Mouse (Mus musculus) forebrain, postnatal 0 days (tissue): Measurements from ENCODE around the gene Dgki. TPM values are rescaled to one million over a fixed set of nuclear protein-coding genes. Genes with fewer than 3 reads are reported as not detected.

Experiments
- ATAC-seq: fragments of 200-750 bp; cut with Nextera tagmentation; 2 replicates; pipeline ENCODE4 v1.8.0; 2017; ENCODE audit warnings: mild to moderate bottlenecking, moderate library complexity
- DNase-seq: peaks from one replicate; pipeline ENCODE4 v3.0.0-alpha.2; 2015
- H3K27ac ChIP-seq: fragments of 300-500 bp; sonication (generic); 2 replicates; pipeline ENCODE4 v1.5.1; 2014; ENCODE audit warnings: low read depth, mild to moderate bottlenecking, antibody characterized with exemption, low read length, moderate library complexity, mixed read lengths
- H3K27me3 ChIP-seq: fragments of 300-500 bp; sonication (generic); 2 replicates; pipeline ENCODE4 v1.6.1; 2014; ENCODE audit warnings: mild to moderate bottlenecking, low read length, mixed read lengths; ENCODE audit not compliant: insufficient read depth
- H3K36me3 ChIP-seq: fragments of 300-500 bp; sonication (generic); 2 replicates; pipeline ENCODE4 v1.6.1; 2014; ENCODE audit warnings: mild to moderate bottlenecking, moderate library complexity; ENCODE audit not compliant: insufficient read depth
- H3K4me1 ChIP-seq: fragments of 300-500 bp; sonication (generic); 2 replicates; pipeline ENCODE4 v1.6.1; 2014; ENCODE audit warnings: antibody characterized with exemption; ENCODE audit not compliant: insufficient read depth
- H3K4me2 ChIP-seq: fragments of 300-500 bp; sonication (generic); 2 replicates; pipeline ENCODE4 v1.6.1; 2014; ENCODE audit warnings: low read depth, mild to moderate bottlenecking, moderate library complexity
- H3K4me3 ChIP-seq: fragments of 300-500 bp; sonication (generic); 2 replicates; pipeline ENCODE4 v1.5.1; 2014; ENCODE audit warnings: low read depth, low read length, mixed read lengths
- H3K9ac ChIP-seq: fragments of 300-500 bp; sonication (generic); 2 replicates; pipeline ENCODE4 v1.6.1; 2014; ENCODE audit warnings: mild to moderate bottlenecking
- H3K9me3 ChIP-seq: fragments of 300-500 bp; sonication (generic); 2 replicates; pipeline ENCODE4 v1.6.1; 2016; ENCODE audit warnings: low read length
- CTCF ChIP-seq: sonication (generic); IDR thresholded peaks from 2 replicates; pipeline ENCODE4 v1.5.1; 2016; ENCODE audit warnings: antibody characterized with exemption, control low read depth, low read depth
- WGBS: fragments of 180-500 bp; shearing (Covaris S2); extraction: QIAGEN DNeasy Blood & Tissue Kit; methylation state at CpG from one replicate; pipeline ENCODE4 v1.1.7; 2014; 5-methylcytosine and 5-hydroxymethylcytosine counted together
- polyA plus RNA-seq: library from polyadenylated mRNA; unstranded; fragments of >200 nt; fragmentation: Nextera tagmentation; extraction: Ambion mirVana; gene quantifications from 2 replicates; pipeline ENCODE4 v1.2.1, GENCODE M21; 2015
- total RNA-seq: library from RNA; depleted of rRNA; stranded (reverse); fragments of >200 nt; gene quantifications from 2 replicates; pipeline ENCODE4 v1.2.3, GENCODE M21; 2014

The Dgki gene
- total and polyA plus RNA-seq, 2 experiments from 2014 or later: 5.5 to 34.0 TPM

GRCm38 (mm10) chr6:37297744-37298482, 2.1 kb downstream of the Dgki start:
- Histone ChIP-seq H3K27me3 (no peaks in the 10 kb centered on the region), H3K4me3 (peak overlapping the region; percentile 80), H3K27ac (no peak overlapping the region), H3K9ac (peak overlapping the region; percentile 83; the same call in 1 of the 2 replicates), H3K4me2 (peak overlapping the region; percentile 69), H3K4me1 (peaks cover 17% of the 10 kb centered on the region), H3K36me3 (no peaks in the 10 kb centered on the region; the same call in 1 of the 2 replicates), H3K9me3 (no peaks in the 10 kb centered on the region)
- DNase-seq (no peak), ATAC-seq (no peak)
- TF ChIP-seq CTCF: no peak
- 34% methylated on average over 8 of the region's 8 CpGs for WGBS

GRCm38 (mm10) chr6:37292068-37292467, 7.9 kb downstream of the Dgki start:
- Histone ChIP-seq H3K4me1 (peaks cover 1% of the 10 kb centered on the region; the same call in 1 of the 2 replicates), H3K9me3 (no peaks in the 10 kb centered on the region), H3K27me3 (no peaks in the 10 kb centered on the region), H3K27ac (no peak overlapping the region), H3K4me3 (no peak overlapping the region), H3K4me2 (no peak overlapping the region), H3K9ac (no peak overlapping the region), H3K36me3 (no peaks in the 10 kb centered on the region)
- TF ChIP-seq CTCF: no peak
- no peak for ATAC-seq
- DNase-seq: no peak
- 71% methylated on average over 2 of the region's 2 CpGs for WGBS

GRCm38 (mm10) chr6:37291171-37291570, 8.8 kb downstream of the Dgki start:
- H3K36me3 ChIP-seq: no peaks in the 10 kb centered on the region
- ATAC-seq (no peak), DNase-seq (no peak)
- H3K27me3 ChIP-seq: no peaks in the 10 kb centered on the region
- TF ChIP-seq CTCF: no peak
- H3K4me2 ChIP-seq: no peak overlapping the region
- H3K4me3 ChIP-seq: no peak overlapping the region
- no peak overlapping the region for H3K27ac ChIP-seq
- H3K9ac ChIP-seq: no peak overlapping the region
- 100% methylated on average over 1 of the region's 1 CpGs for WGBS
- no peaks in the 10 kb centered on the region for H3K9me3 ChIP-seq
- no peaks in the 10 kb centered on the region for H3K4me1 ChIP-seq

DNA sequence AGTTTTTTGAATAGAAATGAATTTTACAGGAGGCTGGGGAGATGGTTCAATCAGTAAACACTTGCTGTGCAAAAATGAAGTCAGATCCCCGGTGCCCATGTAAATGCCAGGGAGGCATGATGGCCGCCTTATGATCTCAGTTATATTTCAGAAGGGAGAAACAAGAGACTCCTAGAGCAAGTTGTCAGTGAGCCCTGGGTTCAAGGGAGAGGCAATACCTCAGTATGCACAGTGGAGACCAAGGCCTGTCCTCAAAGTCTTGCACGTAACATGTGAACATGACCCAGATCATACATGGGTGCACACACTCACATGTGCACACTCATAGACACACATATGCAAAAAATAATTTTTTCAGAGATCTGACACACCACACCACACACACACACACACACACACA, 9.3 kb downstream of the Dgki start:
- H3K9me3 ChIP-seq: no peaks in the 10 kb centered on the region
- H3K27me3 ChIP-seq: no peaks in the 10 kb centered on the region
- no peaks in the 10 kb centered on the region; the same call in 1 of the 2 replicates for H3K36me3 ChIP-seq
- no peak overlapping the region for H3K27ac ChIP-seq
- H3K9ac ChIP-seq: no peak overlapping the region
- no peak overlapping the region for H3K4me2 ChIP-seq
- TF ChIP-seq CTCF: no peak
- H3K4me3 ChIP-seq: no peak overlapping the region
- no peaks in the 10 kb centered on the region for H3K4me1 ChIP-seq
- ATAC-seq: no peak
- WGBS: 92% methylated on average over 3 of the region's 3 CpGs
- DNase-seq: no peak

- H3K9ac ChIP-seq: no peak overlapping the region
- no peak for ATAC-seq
- no peak overlapping the region for H3K27ac ChIP-seq
- WGBS: 94% methylated on average over 4 of the region's 4 CpGs
- no peak for DNase-seq
- no peaks in the 10 kb centered on the region for H3K9me3 ChIP-seq
- no peak overlapping the region for H3K4me2 ChIP-seq
- no peaks in the 10 kb centered on the region for H3K27me3 ChIP-seq
- no peak for TF ChIP-seq CTCF
- no peak overlapping the region for H3K4me3 ChIP-seq
- H3K4me1 ChIP-seq: no peaks in the 10 kb centered on the region
- H3K36me3 ChIP-seq: no peaks in the 10 kb centered on the region; the same call in 1 of the 2 replicates
Observed at GRCm38 (mm10) chr6:37286134-37286533, 13.8 kb downstream of the Dgki start.

- H3K27me3 ChIP-seq: no peaks in the 10 kb centered on the region
- H3K9me3 ChIP-seq: no peaks in the 10 kb centered on the region
- ATAC-seq (no peak), DNase-seq (no peak)
- H3K9ac ChIP-seq: no peak overlapping the region
- TF ChIP-seq CTCF: no peak
- WGBS: 95% methylated on average over 9 of the region's 9 CpGs
- H3K4me1 ChIP-seq: no peaks in the 10 kb centered on the region
- no peak overlapping the region for H3K4me3 ChIP-seq
- H3K36me3 ChIP-seq: no peaks in the 10 kb centered on the region; the same call in 1 of the 2 replicates
- no peak overlapping the region for H3K4me2 ChIP-seq
- no peak overlapping the region for H3K27ac ChIP-seq
Observed at GRCm38 (mm10) chr6:37284879-37285278, 15.1 kb downstream of the Dgki start.

- H3K9me3 ChIP-seq: no peaks in the 10 kb centered on the region
- no peak overlapping the region for H3K4me3 ChIP-seq
- H3K36me3 ChIP-seq: no peaks in the 10 kb centered on the region; the same call in 1 of the 2 replicates
- no peak overlapping the region for H3K9ac ChIP-seq
- no peak for TF ChIP-seq CTCF
- no peaks in the 10 kb centered on the region for H3K4me1 ChIP-seq
- ATAC-seq (no peak), DNase-seq (no peak)
- H3K27me3 ChIP-seq: no peaks in the 10 kb centered on the region
- no peak overlapping the region for H3K4me2 ChIP-seq
- WGBS: 86% methylated on average over 2 of the region's 2 CpGs
- H3K27ac ChIP-seq: no peak overlapping the region
Observed at GRCm38 (mm10) chr6:37283336-37283735, 16.6 kb downstream of the Dgki start.
